Mouse (Mus musculus): ENCODE data around the gene Zfp956.

Zfp956 gene

DNA sequence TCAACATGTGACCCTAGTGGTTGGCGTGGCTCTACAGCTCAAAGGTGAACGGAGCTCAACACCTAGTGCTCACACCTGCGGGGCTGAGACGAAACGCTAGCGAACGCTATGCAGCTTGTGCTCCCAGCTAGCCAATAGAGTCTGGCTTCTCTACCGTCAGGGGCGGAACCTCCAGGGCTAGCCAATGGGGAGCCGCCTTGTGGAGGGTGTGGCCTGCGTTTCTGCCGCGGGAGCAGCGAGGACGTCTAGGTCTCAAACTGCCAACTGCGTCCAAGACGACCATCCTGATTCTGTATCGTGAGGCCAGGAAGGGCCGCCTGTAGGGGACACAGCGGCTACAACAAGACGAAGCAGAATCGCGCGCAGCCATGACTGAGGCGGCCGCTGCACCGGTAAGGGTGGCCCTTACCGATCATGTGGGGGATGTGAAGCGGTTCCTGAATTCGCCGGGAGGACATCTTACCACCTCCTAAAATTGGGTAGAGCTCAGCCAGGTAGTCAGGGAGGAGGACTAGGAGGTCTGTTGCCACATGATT, at the start of gene Zfp956:
Gene Zfp956 (plus strand): TSS at position 200 of the 536 bp plus-strand sequence.
- WGBS, result under 1% methylated on average over 31 of the region's 31 CpGs

DNA sequence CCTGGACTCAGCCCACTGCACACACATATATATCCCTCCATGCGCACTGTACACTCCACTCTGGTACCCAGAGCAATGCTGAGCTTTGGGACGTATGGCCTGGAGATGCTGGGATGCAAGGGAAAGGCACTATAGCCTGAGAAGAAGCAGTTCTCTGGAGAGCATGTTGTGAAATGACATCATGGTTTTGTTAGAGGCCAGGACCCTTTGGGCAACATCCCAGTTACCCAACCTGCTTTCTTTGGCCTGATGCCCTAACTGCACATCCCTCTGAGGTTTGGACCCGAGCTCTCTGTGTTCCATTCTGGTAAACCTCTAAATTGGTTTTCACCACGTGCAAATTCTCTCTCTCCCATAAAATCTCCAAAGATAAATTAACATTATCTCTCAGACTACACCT, 49.6 kb upstream of the Zfp956 start:
- 72% methylated on average over 4 of the region's 4 CpGs for WGBS

- 82% methylated on average over 19 of the region's 19 CpGs for WGBS
These were observed 48.8 kb upstream of the Zfp956 start for GRCm38 (mm10) chr6:47904361-47904760.

- WGBS, result 78% methylated on average over 44 of the region's 44 CpGs
These were observed 48.1 kb upstream of the Zfp956 start for GRCm38 (mm10) chr6:47904917-47905695.

GRCm38 (mm10) chr6:47906326-47906725, 46.9 kb upstream of the Zfp956 start:
- WGBS, result 97% methylated on average over 5 of the region's 5 CpGs

- 86% methylated on average over 1 of the region's 1 CpGs for WGBS
These were observed 44.2 kb upstream of the Zfp956 start for GRCm38 (mm10) chr6:47909007-47909406.

- WGBS, result 42% methylated on average over 1 of the region's 1 CpGs
These were observed 41.5 kb upstream of the Zfp956 start for GRCm38 (mm10) chr6:47911650-47912049.

DNA sequence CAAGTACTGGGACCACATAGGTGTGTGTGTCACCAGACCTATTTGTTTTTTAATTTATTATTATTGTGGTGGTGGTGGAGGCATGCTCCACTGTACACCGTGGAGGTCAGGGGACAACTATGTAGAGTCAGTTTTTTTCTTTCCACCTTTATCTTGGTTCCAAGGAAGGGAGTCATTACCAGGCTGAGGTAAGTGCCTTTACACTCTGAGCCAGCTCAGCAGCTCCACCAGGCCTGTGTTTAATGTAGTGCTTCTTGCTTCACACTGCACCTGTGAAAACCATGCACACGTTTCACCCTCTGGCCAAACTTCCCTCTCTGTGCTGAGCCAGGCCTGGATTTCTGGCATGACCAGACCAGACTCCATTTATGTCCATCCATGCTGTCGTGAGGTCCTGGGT, 40.2 kb upstream of the Zfp956 start:
- WGBS, result 46% methylated on average over 3 of the region's 3 CpGs

DNA sequence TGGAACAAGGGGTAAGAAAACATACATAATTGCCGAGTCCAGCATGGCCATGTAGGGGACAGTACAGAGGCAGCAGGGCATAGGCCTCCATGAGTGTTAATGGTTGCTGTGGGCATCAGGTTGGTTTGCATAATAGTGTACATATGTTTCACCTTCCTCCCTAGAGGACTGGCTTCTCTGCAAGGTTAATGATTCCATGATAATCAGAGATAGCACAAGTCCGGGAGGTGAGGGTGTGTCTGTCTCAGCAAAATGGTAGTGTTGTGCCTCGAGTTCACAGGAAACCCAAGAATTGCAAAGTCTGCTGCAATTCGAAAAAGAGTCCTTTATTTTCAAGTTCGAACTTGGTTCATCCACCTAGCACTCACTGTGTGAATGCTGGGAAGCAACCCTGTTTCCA, 36.1 kb upstream of the Zfp956 start:
- WGBS, result 83% methylated on average over 5 of the region's 5 CpGs

GRCm38 (mm10) chr6:47918768-47919274, 34.4 kb upstream of the Zfp956 start:
- WGBS, result 87% methylated on average over 3 of the region's 3 CpGs

- WGBS, result 26% methylated on average over 11 of the region's 11 CpGs
These were observed 33.3 kb upstream of the Zfp956 start for GRCm38 (mm10) chr6:47919646-47920446.

- 1% methylated on average over 67 of the region's 67 CpGs for whole genome bisulfite sequencing
These were observed 32.5 kb upstream of the Zfp956 start, which contains the start of gene Zfp212 for GRCm38 (mm10) chr6:47920447-47921340. Gene Zfp212 (plus strand): TSS chr6:47920476.

GRCm38 (mm10) chr6:47942461-47942860, 10.7 kb upstream of the Zfp956 start:
- WGBS, result 37% methylated on average over 12 of the region's 12 CpGs

GRCm38 (mm10) chr6:47943021-47943691, 10.0 kb upstream of the Zfp956 start:
- WGBS, result 14% methylated on average over 64 of the region's 64 CpGs

GRCm38 (mm10) chr6:47943721-47944120, 9.5 kb upstream of the Zfp956 start:
- 66% methylated on average over 3 of the region's 3 CpGs for WGBS

DNA sequence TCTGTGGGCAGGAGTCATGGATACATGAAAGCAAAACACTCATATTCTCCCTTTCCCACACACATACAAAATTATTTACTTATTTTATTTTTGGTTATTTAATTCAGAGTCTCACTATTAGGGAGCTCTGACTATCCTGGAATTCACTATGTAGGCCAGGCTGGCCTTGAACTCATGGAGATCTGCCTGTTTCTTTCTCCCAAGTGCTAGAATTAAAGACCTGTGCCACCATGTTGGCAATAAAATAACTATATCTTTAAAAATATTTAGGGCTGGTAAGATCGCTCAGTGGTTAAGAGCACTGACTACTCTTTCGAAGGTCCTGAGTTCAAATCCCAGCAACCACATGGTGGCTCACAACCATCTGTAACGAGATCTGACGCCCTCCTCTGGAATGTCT, 5.8 kb upstream of the Zfp956 start:
- WGBS, result 99% methylated on average over 4 of the region's 4 CpGs

DNA sequence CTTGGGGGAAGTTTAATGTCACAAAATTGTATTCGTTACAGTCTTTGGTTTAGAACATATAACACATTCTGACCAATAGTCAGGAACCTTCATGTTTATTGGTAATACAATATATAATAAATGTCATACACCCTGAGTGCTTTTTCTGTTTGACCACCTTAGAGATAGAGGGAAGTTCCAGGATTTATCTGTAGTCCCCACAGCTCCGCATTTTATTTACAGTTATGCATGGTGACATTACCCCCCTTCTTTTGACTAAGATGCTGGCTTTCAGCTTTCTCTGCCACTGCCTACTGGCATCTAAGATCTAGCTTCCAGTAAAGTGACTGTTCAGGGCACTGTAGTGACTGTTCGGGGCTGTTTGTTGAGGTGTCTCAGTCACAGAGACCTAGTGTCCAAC, 1.2 kb downstream of the Zfp956 start:
- 80% methylated on average over 3 of the region's 3 CpGs for WGBS

DNA sequence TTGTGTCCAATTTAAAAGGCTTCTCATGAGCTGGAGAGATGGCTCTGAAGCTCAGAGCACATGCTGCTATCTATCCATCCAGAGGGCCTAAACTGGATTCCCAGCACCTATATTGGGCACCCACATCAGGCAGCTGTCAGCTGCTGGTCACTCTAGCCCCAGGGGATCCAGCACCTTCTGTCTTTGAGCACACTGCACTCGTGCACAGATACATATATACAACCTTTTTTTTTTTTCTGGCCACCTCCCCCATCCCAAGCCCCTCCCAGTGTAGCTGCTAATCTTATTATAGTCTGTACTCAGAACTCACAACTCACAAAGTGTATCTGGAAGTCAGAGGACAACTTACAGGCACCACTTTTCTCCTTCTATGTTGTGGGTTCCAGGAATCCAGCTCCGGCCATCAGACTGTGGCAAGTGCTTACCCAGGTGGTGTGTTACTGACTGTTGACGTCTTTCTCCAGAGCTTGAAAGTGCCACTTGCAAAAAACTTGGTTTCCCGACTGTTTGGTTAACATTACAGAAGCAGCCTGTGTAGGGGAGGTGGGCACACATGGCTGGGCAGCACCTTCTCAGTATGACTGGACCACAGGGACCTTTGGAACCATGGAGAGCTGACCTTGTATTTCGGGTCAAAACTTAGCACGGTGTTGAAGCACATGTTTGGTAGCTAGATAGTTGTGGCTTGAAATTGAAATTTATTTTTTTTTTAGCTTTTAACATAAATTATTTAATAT, 7.7 kb downstream of the Zfp956 start:
- 86% methylated on average over 6 of the region's 6 CpGs for WGBS

GRCm38 (mm10) chr6:47963051-47963450, 9.9 kb downstream of the Zfp956 start:
- WGBS, result 53% methylated on average over 7 of the region's 7 CpGs

- 62% methylated on average over 1 of the region's 1 CpGs for WGBS
These were observed 15.0 kb downstream of the Zfp956 start for GRCm38 (mm10) chr6:47968166-47968565.
